Mouse (Mus musculus): ENCODE measurements around the gene Prrxl1. TPM values are rescaled to one million over a fixed set of nuclear protein-coding genes. Genes with fewer than 3 reads are reported as not detected.

Prrxl1 gene
- polyA plus RNA-seq (2015; fragmentation: Nextera tagmentation; extraction: Ambion mirVana) = 0.80 and 1.0 TPM in 2 replicates

DNA sequence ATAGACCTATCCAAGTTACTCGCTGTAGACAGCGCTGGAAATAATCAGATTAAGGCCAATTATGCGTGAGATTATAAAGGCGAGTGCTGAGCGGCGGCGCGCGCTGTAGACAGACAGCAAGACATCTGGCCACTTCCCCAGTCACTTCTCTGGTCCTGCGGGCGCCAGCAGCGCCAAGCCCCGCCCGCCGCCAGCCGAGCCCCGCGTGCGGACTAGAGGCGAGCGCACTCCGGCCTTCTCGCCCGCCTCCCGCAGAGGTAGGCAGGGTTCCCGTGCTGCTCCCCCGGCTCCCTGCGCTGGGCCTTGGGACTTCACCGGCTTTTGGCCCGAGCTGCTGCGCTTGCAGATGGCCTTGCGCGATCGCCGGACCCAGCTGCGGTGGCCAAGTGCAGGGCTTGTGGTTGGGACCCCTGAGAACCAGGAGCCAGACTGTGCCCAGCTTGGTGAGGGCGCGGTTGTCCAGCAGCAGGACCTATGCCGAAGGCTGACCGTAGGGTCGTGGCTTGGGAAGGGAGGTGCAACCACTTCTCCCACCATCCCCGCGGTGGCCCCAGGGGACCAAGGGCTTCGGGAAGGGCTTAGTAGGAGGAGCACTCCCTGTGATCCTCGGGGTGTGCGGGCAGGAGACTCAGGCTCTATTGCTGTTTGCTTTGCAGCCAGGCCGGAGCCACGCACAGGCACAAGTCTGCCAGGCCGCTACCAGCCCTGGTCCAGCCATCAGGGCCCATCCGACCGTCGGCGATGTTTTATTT, at the start of gene Prrxl1:
TSS of gene Prrxl1 (plus strand) at position 118 of the 752 bp plus-strand sequence.
- ATAC-seq = no peak
- H3K9ac ChIP-seq = no peak within 1 kb of the TSS
- under 1% methylated on average over 53 of the region's 53 CpGs for WGBS
- H3K27ac ChIP-seq = no peak within 1 kb of the TSS
- H3K36me3 ChIP-seq = no peaks in the 10 kb centered on the region
- peaks cover 81% of the 10 kb centered on the region for H3K27me3 ChIP-seq (replicated peaks)
- H3K4me1 ChIP-seq (replicated peaks) = peaks cover 18% of the 10 kb centered on the region
- no peaks in the 10 kb centered on the region for H3K9me3 ChIP-seq
- peak within 1 kb of the TSS; percentile 54 for H3K4me2 ChIP-seq (replicated peaks)
- H3K4me3 ChIP-seq (replicated peaks) = peak within 1 kb of the TSS; percentile 26

DNA sequence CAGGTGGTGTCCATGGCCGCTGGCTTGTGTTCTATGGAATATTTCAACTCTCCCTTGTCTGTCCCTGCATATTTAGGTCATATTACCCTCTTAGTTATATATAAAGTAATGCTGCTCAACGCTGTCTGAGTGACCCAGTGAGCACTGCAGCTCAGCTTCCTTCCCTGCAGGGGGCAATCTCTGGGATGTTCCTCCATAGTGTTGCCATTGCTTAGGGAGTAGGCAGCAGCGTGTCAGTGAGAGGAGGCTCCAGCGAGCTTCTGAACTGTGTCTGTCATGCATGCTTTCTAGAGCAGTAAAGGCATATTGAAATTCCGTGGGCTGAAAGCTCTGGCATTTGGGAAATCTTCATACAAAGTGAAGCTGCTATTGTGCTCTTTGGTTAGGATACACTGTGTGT, 47.4 kb upstream of the Prrxl1 start:
- H3K9ac ChIP-seq = no peak overlapping the region
- no peak overlapping the region for H3K27ac ChIP-seq
- no peaks in the 10 kb centered on the region for H3K27me3 ChIP-seq (replicated peaks)
- H3K4me1 ChIP-seq (replicated peaks) = no peaks in the 10 kb centered on the region
- no peak overlapping the region for H3K4me2 ChIP-seq (replicated peaks)
- 84% methylated on average over 5 of the region's 5 CpGs for WGBS
- ATAC-seq = no peak
- H3K4me3 ChIP-seq (replicated peaks) = no peak overlapping the region
- H3K9me3 ChIP-seq = no peaks in the 10 kb centered on the region
- 0 out of 2 replicates have a peak, but pooled peaks cover 3% of the 10 kb centered on the region for H3K36me3 ChIP-seq

DNA sequence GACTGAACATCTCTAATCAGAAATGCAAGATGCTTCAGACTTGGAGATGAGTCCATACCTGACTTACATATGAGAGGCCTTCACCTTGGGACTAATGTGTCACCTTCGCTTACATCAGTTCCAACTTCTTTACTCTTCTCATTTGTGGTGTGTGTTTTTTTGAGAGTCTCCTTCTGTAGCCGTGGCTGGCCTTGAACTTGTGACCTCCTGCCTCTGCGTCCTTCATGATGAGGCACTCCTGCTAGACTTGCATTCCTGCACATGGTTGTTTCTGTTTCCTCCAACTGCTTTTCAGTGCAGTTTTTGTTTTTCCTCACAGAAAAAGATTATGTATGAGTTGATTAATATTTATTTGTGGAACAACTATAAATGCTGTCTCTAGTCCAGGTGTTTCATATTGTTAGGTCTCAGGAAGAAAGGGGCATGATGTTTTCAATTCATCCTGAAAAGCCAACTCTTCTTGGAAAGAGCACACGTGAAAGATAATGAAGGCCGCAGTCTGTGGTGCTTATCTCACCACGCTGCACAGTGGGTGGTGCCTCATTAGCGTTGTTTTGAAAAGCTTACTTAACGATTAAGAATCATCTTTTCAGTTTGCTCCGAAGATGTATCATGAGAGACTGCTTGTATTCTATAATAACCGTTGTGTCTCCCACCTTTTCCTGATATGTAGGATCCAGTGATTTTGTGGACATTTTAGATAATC, 45.9 kb upstream of the Prrxl1 start:
- H3K27me3 ChIP-seq (replicated peaks) = no peaks in the 10 kb centered on the region
- WGBS = 83% methylated on average over 10 of the region's 10 CpGs
- no peak overlapping the region for H3K4me2 ChIP-seq (replicated peaks)
- H3K9ac ChIP-seq = no peak overlapping the region
- H3K27ac ChIP-seq = no peak overlapping the region
- 0 out of 2 replicates have a peak, but pooled peaks cover 3% of the 10 kb centered on the region for H3K36me3 ChIP-seq
- no peak for ATAC-seq
- no peaks in the 10 kb centered on the region for H3K4me1 ChIP-seq (replicated peaks)
- no peaks in the 10 kb centered on the region for H3K9me3 ChIP-seq
- H3K4me3 ChIP-seq (replicated peaks) = no peak overlapping the region

DNA sequence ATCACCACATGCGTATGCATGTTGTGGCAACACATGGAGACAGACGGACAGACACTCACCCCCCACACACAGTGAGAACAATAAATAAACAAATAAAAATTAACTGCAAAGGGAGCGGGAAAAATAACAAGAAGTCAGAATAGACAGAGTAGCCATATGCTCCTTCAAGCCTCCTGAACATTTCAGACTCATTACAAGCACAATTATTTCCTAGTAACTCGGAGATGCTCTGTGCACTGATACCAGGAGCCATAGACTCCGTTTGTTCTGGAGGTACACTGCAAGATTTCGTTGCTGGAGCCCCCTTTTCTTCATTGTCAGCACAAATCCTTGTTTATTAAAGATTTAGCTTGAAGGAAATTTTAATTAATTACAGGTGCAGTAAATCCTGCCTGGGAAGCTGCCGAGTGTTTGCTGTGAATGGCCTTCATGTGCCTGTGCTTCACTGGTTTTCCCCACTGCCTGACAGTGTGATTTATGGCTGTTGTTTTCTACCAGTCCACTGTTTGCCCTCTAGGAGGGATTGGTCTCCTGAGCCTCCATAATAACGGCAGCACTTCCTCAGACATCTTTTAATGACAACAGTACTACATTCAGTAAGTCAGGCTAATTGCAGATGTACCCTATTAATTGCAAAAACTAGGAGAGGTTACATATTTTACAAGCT, 44.2 kb upstream of the Prrxl1 start:
- no peak for ATAC-seq
- Histone ChIP-seq H3K4me3 (replicated peaks) (no peak overlapping the region), H3K27me3 (replicated peaks) (no peaks in the 10 kb centered on the region), H3K9me3 (no peaks in the 10 kb centered on the region), H3K27ac (no peak overlapping the region), H3K4me1 (replicated peaks) (no peaks in the 10 kb centered on the region), H3K4me2 (replicated peaks) (no peak overlapping the region), H3K9ac (no peak overlapping the region), H3K36me3 (0 out of 2 replicates have a peak, but pooled peaks cover 3% of the 10 kb centered on the region)
- WGBS = 51% methylated on average over 8 of the region's 8 CpGs

GRCm38 (mm10) chr14:32561428-32561827, 37.8 kb upstream of the Prrxl1 start:
- H3K4me2 ChIP-seq (replicated peaks) = no peak overlapping the region
- no peaks in the 10 kb centered on the region for H3K9me3 ChIP-seq
- 94% methylated on average over 3 of the region's 3 CpGs for WGBS
- H3K4me1 ChIP-seq (replicated peaks) = no peaks in the 10 kb centered on the region
- no peaks in the 10 kb centered on the region for H3K27me3 ChIP-seq (replicated peaks)
- H3K27ac ChIP-seq = no peak overlapping the region
- no peak overlapping the region for H3K9ac ChIP-seq
- no peak for ATAC-seq
- peaks cover 24% of the 10 kb centered on the region for H3K36me3 ChIP-seq
- no peak overlapping the region for H3K4me3 ChIP-seq (replicated peaks)

GRCm38 (mm10) chr14:32563661-32564060, 35.5 kb upstream of the Prrxl1 start:
- no peaks in the 10 kb centered on the region for H3K27me3 ChIP-seq (replicated peaks)
- no peaks in the 10 kb centered on the region for H3K4me1 ChIP-seq (replicated peaks)
- no peak overlapping the region for H3K4me3 ChIP-seq (replicated peaks)
- no peak overlapping the region for H3K4me2 ChIP-seq (replicated peaks)
- no peak overlapping the region for H3K9ac ChIP-seq
- no peaks in the 10 kb centered on the region for H3K9me3 ChIP-seq
- no peak overlapping the region for H3K27ac ChIP-seq
- WGBS = 92% methylated on average over 6 of the region's 6 CpGs
- H3K36me3 ChIP-seq = peaks cover 38% of the 10 kb centered on the region
- no peak for ATAC-seq

GRCm38 (mm10) chr14:32572519-32572918, 26.7 kb upstream of the Prrxl1 start:
- Histone ChIP-seq H3K27ac (no peak overlapping the region), H3K9me3 (no peaks in the 10 kb centered on the region), H3K4me1 (replicated peaks) (no peaks in the 10 kb centered on the region), H3K9ac (no peak overlapping the region), H3K27me3 (replicated peaks) (no peaks in the 10 kb centered on the region), H3K36me3 (peaks cover 25% of the 10 kb centered on the region), H3K4me2 (replicated peaks) (no peak overlapping the region), H3K4me3 (replicated peaks) (no peak overlapping the region)
- WGBS = 61% methylated on average over 8 of the region's 8 CpGs
- ATAC-seq = no peak

DNA sequence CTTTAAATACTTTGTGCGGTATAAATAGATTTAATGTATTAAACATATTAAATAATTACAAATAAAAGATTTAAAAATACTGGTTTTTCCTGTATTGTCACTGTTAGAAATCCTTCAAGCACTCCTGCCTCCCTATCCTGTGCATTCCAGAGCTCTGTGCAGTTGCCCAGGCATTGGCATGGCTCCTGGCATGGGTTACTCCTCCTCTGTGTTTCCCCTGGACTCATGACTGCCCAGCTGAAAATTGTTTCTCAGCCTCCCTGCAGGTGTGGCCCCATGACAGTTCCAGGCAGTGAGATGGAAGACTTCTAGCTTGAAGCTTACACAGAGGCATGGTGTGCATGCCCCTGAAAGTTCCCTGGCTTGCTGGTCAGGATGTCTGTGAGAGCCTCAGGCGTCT, 20.8 kb upstream of the Prrxl1 start:
- H3K4me1 ChIP-seq (replicated peaks) = no peaks in the 10 kb centered on the region
- no peaks in the 10 kb centered on the region for H3K9me3 ChIP-seq
- H3K27me3 ChIP-seq (replicated peaks) = no peaks in the 10 kb centered on the region
- H3K27ac ChIP-seq = no peak overlapping the region
- H3K4me3 ChIP-seq (replicated peaks) = no peak overlapping the region
- peaks cover 7% of the 10 kb centered on the region; the same call in 1 of the 2 replicates for H3K36me3 ChIP-seq
- no peak for ATAC-seq
- WGBS = 96% methylated on average over 2 of the region's 2 CpGs
- no peak overlapping the region for H3K4me2 ChIP-seq (replicated peaks)
- H3K9ac ChIP-seq = no peak overlapping the region

GRCm38 (mm10) chr14:32583696-32584095, 15.5 kb upstream of the Prrxl1 start:
- H3K4me2 ChIP-seq (replicated peaks) = no peak overlapping the region
- H3K4me3 ChIP-seq (replicated peaks) = no peak overlapping the region
- no peak overlapping the region for H3K9ac ChIP-seq
- H3K27me3 ChIP-seq (replicated peaks) = no peaks in the 10 kb centered on the region
- WGBS = 88% methylated on average over 9 of the region's 9 CpGs
- H3K27ac ChIP-seq = no peak overlapping the region
- no peak for ATAC-seq
- no peaks in the 10 kb centered on the region for H3K4me1 ChIP-seq (replicated peaks)
- H3K36me3 ChIP-seq = no peaks in the 10 kb centered on the region
- H3K9me3 ChIP-seq = no peaks in the 10 kb centered on the region

DNA sequence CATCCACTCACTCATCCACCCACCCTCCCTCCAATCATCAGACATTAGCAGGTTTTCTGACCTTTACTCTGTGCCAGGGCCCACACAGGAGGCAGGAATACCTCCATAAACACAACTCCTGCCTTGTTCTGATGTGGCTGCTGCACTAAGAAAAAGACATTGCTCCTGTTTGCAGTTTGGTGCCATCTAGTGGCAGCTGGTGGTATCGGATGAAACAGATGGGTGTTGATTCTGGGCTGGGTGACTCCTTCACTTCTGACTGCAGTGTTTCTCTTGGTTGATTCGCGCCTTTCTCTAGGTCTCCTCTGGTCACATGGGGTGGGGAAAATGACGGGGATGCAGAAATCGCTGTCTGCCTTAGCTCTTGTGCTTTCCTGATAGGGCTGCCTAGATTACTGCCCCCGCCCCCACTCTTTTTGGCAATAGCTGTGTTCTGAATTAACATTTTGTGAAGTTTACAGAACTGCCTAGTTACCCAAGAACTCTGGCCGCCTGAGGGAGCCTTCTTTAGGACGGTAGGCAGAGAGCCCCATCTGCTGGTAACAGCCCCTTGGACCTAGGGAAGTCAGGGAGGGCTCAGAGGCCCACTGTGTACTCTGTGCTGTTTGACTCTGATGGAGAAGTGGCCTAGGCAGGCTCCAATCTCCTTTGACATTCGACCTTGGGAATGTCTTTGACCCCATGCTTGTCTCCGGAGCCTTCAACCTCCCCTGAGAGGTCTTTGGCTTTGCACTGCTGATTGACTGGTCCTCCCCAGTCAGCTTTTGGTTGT, 12.0 kb upstream of the Prrxl1 start:
- no peak overlapping the region for H3K27ac ChIP-seq
- peak; percentile 56 for ATAC-seq
- WGBS = 18% methylated on average over 10 of the region's 10 CpGs
- peaks cover 14% of the 10 kb centered on the region for H3K27me3 ChIP-seq (replicated peaks)
- H3K9me3 ChIP-seq = no peaks in the 10 kb centered on the region
- H3K9ac ChIP-seq = no peak overlapping the region
- H3K4me3 ChIP-seq (replicated peaks) = no peak overlapping the region
- H3K36me3 ChIP-seq = no peaks in the 10 kb centered on the region
- H3K4me2 ChIP-seq (replicated peaks) = no peak overlapping the region
- H3K4me1 ChIP-seq (replicated peaks) = no peaks in the 10 kb centered on the region

- no peaks in the 10 kb centered on the region for H3K4me1 ChIP-seq (replicated peaks)
- H3K36me3 ChIP-seq = no peaks in the 10 kb centered on the region
- peaks cover 31% of the 10 kb centered on the region for H3K27me3 ChIP-seq (replicated peaks)
- peak; percentile 77 for ATAC-seq
- H3K4me3 ChIP-seq (replicated peaks) = no peak overlapping the region
- H3K27ac ChIP-seq = no peak overlapping the region
- H3K9ac ChIP-seq = no peak overlapping the region
- H3K9me3 ChIP-seq = no peaks in the 10 kb centered on the region
- H3K4me2 ChIP-seq (replicated peaks) = no peak overlapping the region
- WGBS = 51% methylated on average over 3 of the region's 3 CpGs
These were observed 8.8 kb upstream of the Prrxl1 start for GRCm38 (mm10) chr14:32590377-32590776.

All from intestine, embryonic 15.5 days (tissue).